Mouse (Mus musculus): ENCODE results near the gene Rnls. TPM values are rescaled to one million over a fixed set of nuclear protein-coding genes. Genes with fewer than 3 reads are reported as not detected.

The Rnls gene
- polyA plus RNA-seq, 1 experiment from 2014 or later, result 9.7 TPM

DNA sequence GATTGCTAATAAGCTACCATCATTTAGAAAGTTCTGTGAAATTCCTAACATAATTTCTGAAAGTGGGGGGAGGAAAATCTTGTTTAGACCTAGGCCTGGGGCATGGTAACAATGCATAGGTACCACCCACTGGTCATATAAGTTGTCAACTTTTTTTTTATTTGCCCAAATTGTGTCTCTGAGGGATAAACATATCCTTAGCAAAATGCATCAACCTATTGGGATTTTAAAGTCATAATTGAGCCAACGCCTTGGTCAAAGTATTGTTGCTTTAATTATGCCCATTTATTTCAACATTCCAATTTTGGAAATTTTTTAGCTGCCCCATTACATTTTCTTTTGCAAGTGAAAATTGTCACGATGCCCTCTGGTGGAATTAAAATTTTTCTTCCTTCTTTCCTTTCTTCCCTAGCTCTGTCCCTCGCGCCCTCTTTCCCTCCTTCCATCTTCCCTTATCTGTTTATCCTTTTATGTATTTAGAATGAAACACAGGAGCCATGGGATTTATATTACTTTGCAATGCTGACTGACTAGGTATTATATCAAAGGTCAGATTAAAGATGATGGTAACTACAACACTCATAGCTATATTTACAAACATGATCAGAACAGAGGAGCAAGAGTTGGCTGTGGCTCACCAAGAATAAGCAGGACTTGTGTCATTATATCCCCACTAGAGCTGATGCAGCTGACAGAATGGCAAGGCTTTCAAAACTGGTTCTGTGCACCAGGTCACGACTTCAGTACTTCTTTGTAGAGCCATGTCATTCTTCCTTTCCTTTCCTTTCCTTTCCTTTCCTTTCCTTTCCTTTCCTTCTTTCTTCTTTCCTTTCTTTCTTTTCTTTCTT is 166.0 kb downstream of the Rnls start:
- DNase-seq (ENCODE audit: low spot score), result peak; percentile 52
- 0 out of 2 replicates have a peak, but pooled peaks cover 12% of the 10 kb centered on the region for H3K4me1 ChIP-seq (replicated peaks; ENCODE audit: insufficient read depth, low read length)
- no peaks in the 10 kb centered on the region for H3K9me3 ChIP-seq (replicated peaks; ENCODE audit: low read length)
- H3K27ac ChIP-seq, result no peak overlapping the region
- H3K4me3 ChIP-seq (replicated peaks; ENCODE audit: low read depth, low read length), result no peak overlapping the region
- H3K4me2 ChIP-seq (ENCODE audit: low read length), result no peak overlapping the region
- H3K9ac ChIP-seq (ENCODE audit: low read depth, low read length), result no peak overlapping the region
- TF ChIP-seq CTCF (IDR thresholded peaks at IDR 0.05; ENCODE audit: low read depth), result peak; percentile 59
- ATAC-seq (replicated peaks; ENCODE audit: low FRiP score, low read depth), result no peak
- H3K36me3 ChIP-seq (ENCODE audit: insufficient read depth, low read length), result no peaks in the 10 kb centered on the region
- WGBS, result 71% methylated on average over 5 of the region's 5 CpGs
- no peaks in the 10 kb centered on the region for H3K27me3 ChIP-seq (ENCODE audit: insufficient read depth, low read length)

DNA sequence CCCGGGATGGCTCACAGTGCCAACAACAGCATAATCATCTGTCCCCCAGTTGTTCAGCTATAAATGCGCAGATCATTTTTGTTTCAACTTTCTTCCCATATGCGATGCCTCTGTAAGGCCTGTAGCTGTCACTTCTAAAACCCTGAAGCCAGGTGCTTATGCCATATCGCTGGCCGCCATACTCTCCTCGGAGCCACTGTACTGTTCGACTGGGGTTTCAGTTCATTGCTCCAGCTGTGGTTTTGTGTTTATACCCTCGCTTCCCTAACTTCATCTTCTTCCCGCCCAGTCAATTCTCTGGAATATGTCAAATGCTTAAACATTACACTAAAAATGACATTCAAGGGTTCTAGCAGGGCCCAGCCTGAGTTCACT is 167.1 kb downstream of the Rnls start:
- Histone ChIP-seq H3K4me2 (ENCODE audit: low read length) (no peak overlapping the region), H3K27me3 (ENCODE audit: insufficient read depth, low read length) (no peaks in the 10 kb centered on the region), H3K4me3 (replicated peaks; ENCODE audit: low read depth, low read length) (no peak overlapping the region), H3K4me1 (replicated peaks; ENCODE audit: insufficient read depth, low read length) (0 out of 2 replicates have a peak, but pooled peaks cover 12% of the 10 kb centered on the region), H3K9me3 (replicated peaks; ENCODE audit: low read length) (no peaks in the 10 kb centered on the region), H3K27ac (no peak overlapping the region), H3K36me3 (ENCODE audit: insufficient read depth, low read length) (no peaks in the 10 kb centered on the region), H3K9ac (ENCODE audit: low read depth, low read length) (no peak overlapping the region)
- ATAC-seq (replicated peaks; ENCODE audit: low FRiP score, low read depth) (no peak), DNase-seq (ENCODE audit: low spot score) (no peak)
- WGBS, result 85% methylated on average over 9 of the region's 9 CpGs
- TF ChIP-seq CTCF (IDR thresholded peaks at IDR 0.05; ENCODE audit: low read depth), result no peak

DNA sequence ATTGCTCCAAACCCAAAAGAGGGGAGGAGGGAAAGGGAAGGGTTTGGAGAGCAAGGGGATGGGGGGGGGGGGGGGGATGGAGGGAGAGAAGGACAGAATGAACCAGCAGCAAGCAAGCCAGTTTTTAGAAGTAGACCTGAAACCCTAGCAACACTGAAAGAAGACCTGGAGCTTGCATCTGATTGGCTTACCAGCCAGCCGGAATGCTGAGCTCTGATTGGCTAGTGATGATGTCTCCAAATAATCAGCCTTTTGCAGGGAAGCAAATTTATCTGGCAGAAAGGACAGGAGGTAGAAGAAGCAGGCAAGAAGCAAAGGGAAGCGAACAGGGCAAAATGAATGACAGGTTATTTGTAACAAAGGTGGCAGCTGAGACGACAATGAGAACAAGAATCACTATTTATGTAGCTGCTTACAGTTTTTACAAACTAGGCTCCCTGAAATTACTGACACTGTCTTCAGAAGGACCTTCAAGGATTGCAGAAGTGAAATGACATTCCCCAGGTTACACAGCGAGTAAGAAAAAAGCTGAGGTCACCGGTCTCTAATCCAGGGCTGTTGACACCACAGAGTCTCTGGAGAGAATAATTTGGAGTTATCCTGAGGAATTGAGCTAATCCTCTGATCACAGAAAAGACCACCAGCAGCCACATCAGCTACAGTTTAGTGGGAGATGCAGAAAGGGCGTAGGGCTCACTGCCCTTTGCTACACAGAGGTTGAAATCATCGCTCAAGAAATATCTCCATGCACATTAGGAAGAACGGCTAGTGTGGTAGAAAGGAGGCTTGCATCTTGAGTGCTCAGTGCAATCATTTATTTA is 167.7 kb downstream of the Rnls start:
- Histone ChIP-seq H3K4me1 (replicated peaks; ENCODE audit: insufficient read depth, low read length) (0 out of 2 replicates have a peak, but pooled peaks cover 12% of the 10 kb centered on the region), H3K27ac (no peak overlapping the region), H3K36me3 (ENCODE audit: insufficient read depth, low read length) (no peaks in the 10 kb centered on the region), H3K9me3 (replicated peaks; ENCODE audit: low read length) (no peaks in the 10 kb centered on the region), H3K4me2 (ENCODE audit: low read length) (no peak overlapping the region), H3K4me3 (replicated peaks; ENCODE audit: low read depth, low read length) (no peak overlapping the region), H3K27me3 (ENCODE audit: insufficient read depth, low read length) (no peaks in the 10 kb centered on the region), H3K9ac (ENCODE audit: low read depth, low read length) (no peak overlapping the region)
- DNase-seq (ENCODE audit: low spot score) (peak; percentile 78), ATAC-seq (replicated peaks; ENCODE audit: low FRiP score, low read depth) (no peak)
- 55% methylated on average over 8 of the region's 8 CpGs for WGBS
- no peak for TF ChIP-seq CTCF (IDR thresholded peaks at IDR 0.05; ENCODE audit: low read depth)

- no peak overlapping the region; the same call in 1 of the 2 replicates for H3K4me2 ChIP-seq (ENCODE audit: low read length)
- no peaks in the 10 kb centered on the region for H3K27me3 ChIP-seq (ENCODE audit: insufficient read depth, low read length)
- ATAC-seq (replicated peaks; ENCODE audit: low FRiP score, low read depth) (no peak), DNase-seq (ENCODE audit: low spot score) (no peak)
- H3K9ac ChIP-seq (ENCODE audit: low read depth, low read length), result no peak overlapping the region
- H3K27ac ChIP-seq, result peak overlapping the region; percentile 58; the same call in 1 of the 2 replicates
- H3K9me3 ChIP-seq (replicated peaks; ENCODE audit: low read length), result no peaks in the 10 kb centered on the region
- no peak for TF ChIP-seq CTCF (IDR thresholded peaks at IDR 0.05; ENCODE audit: low read depth)
- WGBS, result 44% methylated on average over 5 of the region's 5 CpGs
- H3K4me1 ChIP-seq (replicated peaks; ENCODE audit: insufficient read depth, low read length), result 0 out of 2 replicates have a peak, but pooled peaks cover 12% of the 10 kb centered on the region
- no peaks in the 10 kb centered on the region for H3K36me3 ChIP-seq (ENCODE audit: insufficient read depth, low read length)
- no peak overlapping the region for H3K4me3 ChIP-seq (replicated peaks; ENCODE audit: low read depth, low read length)
Measured at GRCm38 (mm10) chr19:33223766-33224165, 168.3 kb downstream of the Rnls start.

- ATAC-seq (replicated peaks; ENCODE audit: low FRiP score, low read depth), result no peak
- Histone ChIP-seq H3K4me1 (replicated peaks; ENCODE audit: insufficient read depth, low read length) (0 out of 2 replicates have a peak, but pooled peaks cover 12% of the 10 kb centered on the region), H3K9ac (ENCODE audit: low read depth, low read length) (no peak overlapping the region), H3K4me2 (ENCODE audit: low read length) (peak overlapping the region; percentile 8; the same call in 1 of the 2 replicates), H3K4me3 (replicated peaks; ENCODE audit: low read depth, low read length) (no peak overlapping the region), H3K27me3 (ENCODE audit: insufficient read depth, low read length) (no peaks in the 10 kb centered on the region), H3K27ac (peak overlapping the region; percentile 58; the same call in 1 of the 2 replicates), H3K36me3 (ENCODE audit: insufficient read depth, low read length) (no peaks in the 10 kb centered on the region), H3K9me3 (replicated peaks; ENCODE audit: low read length) (no peaks in the 10 kb centered on the region)
- peak; percentile 44 for TF ChIP-seq CTCF (IDR thresholded peaks at IDR 0.05; ENCODE audit: low read depth)
- DNase-seq (ENCODE audit: low spot score), result peak; percentile 84
- WGBS, result 25% methylated on average over 6 of the region's 6 CpGs
Measured at GRCm38 (mm10) chr19:33223276-33223675, 168.8 kb downstream of the Rnls start.

DNA sequence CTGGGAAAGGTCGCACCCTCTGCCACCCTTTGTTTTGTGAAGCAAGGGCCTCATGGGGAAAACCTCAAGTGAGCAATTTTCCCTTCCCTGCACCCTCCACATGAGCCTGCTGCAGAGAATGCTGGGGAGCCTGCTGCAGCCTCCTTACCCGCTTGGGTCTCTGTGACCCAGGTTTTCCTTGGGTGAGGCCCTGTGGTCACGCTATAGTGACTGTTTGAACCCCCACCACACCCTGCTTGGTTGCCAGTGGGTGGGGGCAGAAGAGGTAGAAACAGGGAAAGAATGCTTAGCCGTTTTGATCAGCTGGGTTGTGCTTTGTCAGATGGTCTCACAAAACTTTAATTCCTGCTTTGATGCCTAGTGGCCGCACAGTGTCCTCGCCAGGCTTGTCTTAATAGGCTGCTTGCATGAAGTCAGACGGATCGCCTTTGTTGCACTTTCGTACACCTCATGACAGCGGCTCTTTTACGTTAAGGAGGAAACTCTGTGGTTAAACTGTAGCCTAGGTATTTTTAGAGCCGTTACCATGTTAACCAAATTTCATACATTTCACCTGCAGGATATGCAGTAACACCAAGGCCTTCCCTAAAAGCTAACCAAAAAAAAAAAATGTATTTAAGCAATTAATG is 169.4 kb downstream of the Rnls start:
- 0 out of 2 replicates have a peak, but pooled peaks cover 12% of the 10 kb centered on the region for H3K4me1 ChIP-seq (replicated peaks; ENCODE audit: insufficient read depth, low read length)
- H3K9ac ChIP-seq (ENCODE audit: low read depth, low read length), result no peak overlapping the region
- no peak overlapping the region for H3K4me2 ChIP-seq (ENCODE audit: low read length)
- ATAC-seq (replicated peaks; ENCODE audit: low FRiP score, low read depth) (0 out of 2 replicates have a peak, but pooled peaks have one; percentile 30), DNase-seq (ENCODE audit: low spot score) (no peak)
- H3K4me3 ChIP-seq (replicated peaks; ENCODE audit: low read depth, low read length), result no peak overlapping the region
- H3K27me3 ChIP-seq (ENCODE audit: insufficient read depth, low read length), result no peaks in the 10 kb centered on the region
- H3K9me3 ChIP-seq (replicated peaks; ENCODE audit: low read length), result no peaks in the 10 kb centered on the region
- TF ChIP-seq CTCF (IDR thresholded peaks at IDR 0.05; ENCODE audit: low read depth), result no peak
- WGBS, result 32% methylated on average over 12 of the region's 12 CpGs
- peak overlapping the region; percentile 58 for H3K27ac ChIP-seq
- no peaks in the 10 kb centered on the region for H3K36me3 ChIP-seq (ENCODE audit: insufficient read depth, low read length)

Measured in kidney, postnatal 0 days (tissue).